Mouse (Mus musculus): ENCODE measurements around the gene E2f6. TPM values are rescaled to one million over a fixed set of nuclear protein-coding genes. Genes with fewer than 3 reads are reported as not detected.

E2f6 gene
- total and polyA plus RNA-seq, 3 experiments = 35.4 to 67.0 TPM; not detected in 1

DNA sequence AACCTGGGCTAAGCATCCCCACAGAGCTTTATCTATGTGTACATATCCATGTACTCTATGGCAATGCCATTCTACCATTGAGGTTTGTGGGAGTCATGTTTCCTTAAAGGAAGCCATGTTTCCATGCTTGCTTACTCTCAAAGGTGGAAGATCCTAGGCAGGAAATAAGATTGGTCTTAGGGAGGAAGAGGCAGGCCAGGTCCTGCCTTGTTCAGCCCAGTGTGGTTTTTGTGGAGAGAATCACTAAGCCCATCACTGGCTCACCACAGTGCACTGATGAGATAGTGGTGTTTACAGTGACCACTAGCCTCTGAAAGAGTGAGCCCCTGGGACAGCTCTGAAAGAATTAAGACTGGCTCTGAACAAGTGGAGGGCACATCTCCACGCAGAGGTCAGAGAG, 68.6 kb downstream of the E2f6 start:
- no peak overlapping the region for H3K9ac ChIP-seq (ENCODE audit: control insufficient read depth, low read depth, low read length, poor library complexity, severe bottlenecking)
- H3K4me1 ChIP-seq (ENCODE audit: control insufficient read depth in 1 of 2, insufficient read depth in 2 of 2, low read length in 2 of 2) = no peaks in the 10 kb centered on the region
- H3K9me3 ChIP-seq (replicated peaks; ENCODE audit: insufficient read depth, low read length) = no peaks in the 10 kb centered on the region
- H3K4me3 ChIP-seq (ENCODE audit: control insufficient read depth in 1 of 2, insufficient read depth in 1 of 2, low read depth in 2 of 2, low read length in 2 of 2) = no peak overlapping the region
- H3K27me3 ChIP-seq (ENCODE audit: control insufficient read depth in 1 of 2, insufficient read depth in 2 of 2, low read length in 2 of 2) = peaks cover 0 to 1% of the 10 kb centered on the region in 2 experiments; a peak in 2 of 4 replicates
- H3K36me3 ChIP-seq (ENCODE audit: control insufficient read depth in 1 of 2, insufficient read depth in 2 of 2, low read length in 2 of 2) = no peaks in the 10 kb centered on the region
- TF ChIP-seq TBP (IDR thresholded peaks at IDR 0.05; ENCODE audit: low read depth, low read length) = no peak
- TF ChIP-seq ZMIZ1 (IDR thresholded peaks at IDR 0.05; ENCODE audit: low read depth, low read length) = no peak
- TF ChIP-seq MAFK (IDR thresholded peaks at IDR 0.05; ENCODE audit: borderline replicate concordance, low read depth, low read length) = no peak
- TF ChIP-seq EP300 (IDR thresholded peaks at IDR 0.05; ENCODE audit: low read depth in 1 of 2, low read length in 2 of 2) = no peak
- TF ChIP-seq GABPA (IDR thresholded peaks at IDR 0.05; ENCODE audit: low read depth, low read length) = no peak
- TF ChIP-seq SIN3A (IDR thresholded peaks at IDR 0.05; ENCODE audit: low read length) = no peak
- no peak for TF ChIP-seq ZKSCAN1 (IDR thresholded peaks at IDR 0.05; ENCODE audit: low read depth, low read length)
- no peak for TF ChIP-seq MAZ (IDR thresholded peaks at IDR 0.05; ENCODE audit: low read depth, low read length)
- no peak for TF ChIP-seq BHLHE40 (IDR thresholded peaks at IDR 0.05; ENCODE audit: borderline replicate concordance, low read depth, low read length)
- TF ChIP-seq POLR2AphosphoS2 (IDR thresholded peaks at IDR 0.05; ENCODE audit: low read length) = no peak
- no peak for TF ChIP-seq MAX (IDR thresholded peaks at IDR 0.05; ENCODE audit: low read length)
- TF ChIP-seq CTCF (IDR thresholded peaks at IDR 0.05 in 2 of 3, conservative IDR thresholded peaks at IDR 0.05 in 1 of 3; ENCODE audit: control insufficient read depth in 1 of 3, insufficient read depth in 1 of 3, low read depth in 2 of 3, low read length in 3 of 3, poor library complexity in 1 of 3, severe bottlenecking in 1 of 3) = no peak
- H3K27ac ChIP-seq (ENCODE audit: control insufficient read depth, low read depth, low read length) = no peak overlapping the region
- H3K79me2 ChIP-seq (ENCODE audit: control insufficient read depth, insufficient read depth, low read length, poor library complexity) = no peaks in the 10 kb centered on the region
- no peak for DNase-seq (ENCODE audit: low read depth, low spot score)

DNA sequence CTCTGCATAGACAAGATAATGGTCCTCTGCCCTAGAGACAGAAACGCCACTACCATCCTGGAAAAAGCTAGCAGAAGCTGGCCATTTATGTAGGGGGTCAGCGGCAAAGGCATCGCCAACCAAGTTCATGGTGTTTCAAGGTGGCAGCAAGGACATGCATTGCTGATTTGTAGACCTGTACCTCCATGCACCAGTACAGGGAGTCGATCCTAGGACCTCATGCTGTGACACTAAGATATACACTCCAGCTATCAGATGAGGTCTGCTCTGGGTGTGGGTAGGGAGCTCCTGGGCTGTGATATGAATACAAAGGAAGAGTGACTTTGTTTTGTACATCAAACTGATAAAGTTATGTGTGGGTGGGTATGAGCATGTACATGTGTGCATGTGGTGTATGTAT, 69.3 kb downstream of the E2f6 start:
- no peak for DNase-seq (ENCODE audit: low read depth, low spot score)
- no peaks in the 10 kb centered on the region for H3K36me3 ChIP-seq (ENCODE audit: control insufficient read depth in 1 of 2, insufficient read depth in 2 of 2, low read length in 2 of 2)
- no peaks in the 10 kb centered on the region for H3K4me1 ChIP-seq (ENCODE audit: control insufficient read depth in 1 of 2, insufficient read depth in 2 of 2, low read length in 2 of 2)
- H3K27ac ChIP-seq (ENCODE audit: control insufficient read depth, low read depth, low read length) = no peak overlapping the region
- H3K79me2 ChIP-seq (ENCODE audit: control insufficient read depth, insufficient read depth, low read length, poor library complexity) = no peaks in the 10 kb centered on the region
- TF ChIP-seq ZMIZ1 (IDR thresholded peaks at IDR 0.05; ENCODE audit: low read depth, low read length) (no peak), TCF12 (IDR thresholded peaks at IDR 0.05; ENCODE audit: low read depth, low read length) (no peak), ETS1 (IDR thresholded peaks at IDR 0.05; ENCODE audit: low read depth, low read length) (no peak), SIN3A (IDR thresholded peaks at IDR 0.05; ENCODE audit: low read length) (no peak), CTCF (IDR thresholded peaks at IDR 0.05 in 2 of 3, conservative IDR thresholded peaks at IDR 0.05 in 1 of 3; ENCODE audit: control insufficient read depth in 1 of 3, insufficient read depth in 1 of 3, low read depth in 2 of 3, low read length in 3 of 3, poor library complexity in 1 of 3, severe bottlenecking in 1 of 3) (no peak), RAD21 (IDR thresholded peaks at IDR 0.05; ENCODE audit: low read depth, low read length) (no peak), E2F4 (IDR thresholded peaks at IDR 0.05; ENCODE audit: borderline replicate concordance, low read depth, low read length) (no peak), POLR2AphosphoS2 (IDR thresholded peaks at IDR 0.05; ENCODE audit: low read length) (no peak), NRF1 (IDR thresholded peaks at IDR 0.05; ENCODE audit: insufficient read depth, low read depth, low read length, poor library complexity, severe bottlenecking) (no peak), ZNF384 (IDR thresholded peaks at IDR 0.05; ENCODE audit: low read depth, low read length) (no peak), NELFE (IDR thresholded peaks at IDR 0.05; ENCODE audit: low read depth, low read length) (no peak)
- no peak overlapping the region for H3K9ac ChIP-seq (ENCODE audit: control insufficient read depth, low read depth, low read length, poor library complexity, severe bottlenecking)
- H3K4me3 ChIP-seq (ENCODE audit: control insufficient read depth in 1 of 2, insufficient read depth in 1 of 2, low read depth in 2 of 2, low read length in 2 of 2) = no peak overlapping the region
- peaks cover 0 to 1% of the 10 kb centered on the region in 2 experiments; a peak in 2 of 4 replicates for H3K27me3 ChIP-seq (ENCODE audit: control insufficient read depth in 1 of 2, insufficient read depth in 2 of 2, low read length in 2 of 2)
- no peaks in the 10 kb centered on the region for H3K9me3 ChIP-seq (replicated peaks; ENCODE audit: insufficient read depth, low read length)
